Mouse (Mus musculus): ENCODE measurements around the gene Pbdc1. TPM values are rescaled to one million over a fixed set of nuclear protein-coding genes. Genes with fewer than 3 reads are reported as not detected.
A peak's percentile ranks its signal among the peaks of the same experiment; 100 is the strongest.

The Pbdc1 gene
- polyA plus RNA-seq (2012; rRNA removed) (7.3 and 10.4 TPM in 2 replicates), polyA plus RNA-seq (2014; fragmentation: Nextera tagmentation; extraction: Ambion mirVana) (32.5 and 48.1 TPM in 2 replicates)

DNA sequence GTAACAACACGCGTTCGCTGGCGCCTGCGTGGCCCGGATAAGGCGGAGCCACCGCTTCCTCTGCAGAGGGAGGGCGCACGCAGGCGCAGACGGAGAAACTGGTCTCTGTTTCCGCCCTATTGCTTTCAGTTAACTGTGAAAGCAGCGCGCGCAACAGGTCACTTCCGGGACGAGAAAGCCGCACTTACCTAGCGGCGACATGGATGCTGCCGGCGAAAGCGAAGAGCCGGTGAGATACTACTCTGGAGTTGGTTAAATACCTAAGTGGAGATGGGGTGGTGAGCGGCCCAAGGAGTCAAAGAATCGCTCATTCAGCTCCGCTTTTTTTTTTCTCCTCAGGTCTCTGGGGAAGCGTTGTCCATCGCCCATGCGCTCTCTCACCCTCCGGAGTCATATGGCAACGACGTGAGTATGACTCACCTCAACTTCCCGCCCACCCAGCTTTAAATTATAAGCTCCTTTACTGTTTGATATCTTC is at the start of gene Pbdc1:
TSS of gene Pbdc1 (plus strand) at position 142 of the 478 bp plus-strand sequence.
- TF ChIP-seq CTCF (IDR thresholded peaks at IDR 0.05; ENCODE audit: low read depth) (no peak), EP300 (IDR thresholded peaks at IDR 0.05; ENCODE audit: low read depth) (no peak)
- 1% methylated on average over 35 of the region's 35 CpGs for WGBS (ENCODE audit: insufficient replicate concordance)
- H3K27ac ChIP-seq = no peak within 1 kb of the TSS

DNA sequence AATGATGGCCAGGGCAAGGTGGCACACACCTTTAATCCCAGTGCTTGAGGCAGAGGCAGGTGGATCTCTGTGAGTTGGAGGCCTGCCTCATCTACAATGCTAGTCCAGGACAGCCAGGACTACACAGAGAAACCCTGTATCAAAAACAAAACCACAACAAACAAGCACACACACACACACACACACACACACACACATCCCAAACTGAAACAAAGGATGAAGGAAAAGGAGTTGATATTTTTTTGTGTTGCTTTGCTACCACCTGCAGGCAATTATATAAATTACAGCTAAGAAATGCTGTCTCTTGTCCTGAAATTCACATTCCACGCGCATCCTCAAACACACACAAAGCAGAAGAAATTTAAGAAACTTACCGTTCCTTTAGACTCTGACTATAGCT is 41.9 kb upstream of the Pbdc1 start:
- no peak for TF ChIP-seq EP300 (IDR thresholded peaks at IDR 0.05; ENCODE audit: low read depth)
- TF ChIP-seq CTCF (IDR thresholded peaks at IDR 0.05; ENCODE audit: low read depth) = no peak
- no peaks in the 10 kb centered on the region; the same call in 1 of the 2 replicates for H3K36me3 ChIP-seq (replicated peaks; ENCODE audit: control insufficient read depth, insufficient read depth, low read depth)
- ATAC-seq (ENCODE audit: insufficient read depth) (no peak), DNase-seq (ENCODE audit: low read depth in 3 of 3, low spot score in 3 of 3) (no peak)
- H3K27ac ChIP-seq = no peak overlapping the region
- no peaks in the 10 kb centered on the region for H3K27me3 ChIP-seq (ENCODE audit: control insufficient read depth, insufficient read depth, low read length)
- H3K9ac ChIP-seq (replicated peaks) = no peak overlapping the region
- H3K4me3 ChIP-seq (ENCODE audit: insufficient read depth in 1 of 2, low read depth in 2 of 2, low read length in 2 of 2) = no peak overlapping the region
- WGBS (ENCODE audit: insufficient replicate concordance) = 93% methylated on average over 3 of the region's 3 CpGs
- H3K9me3 ChIP-seq (ENCODE audit: control insufficient read depth, low read length) = no peaks in the 10 kb centered on the region
- no peaks in the 10 kb centered on the region for H3K4me1 ChIP-seq (replicated peaks; ENCODE audit: control insufficient read depth in 2 of 2, insufficient read depth in 2 of 2, low read length in 1 of 2)
- no peak overlapping the region for H3K4me2 ChIP-seq (ENCODE audit: low read depth)

More for the DNA sequence above, at the start of gene Pbdc1:
- peak within 1 kb of the TSS; percentile 65 for H3K9ac ChIP-seq (replicated peaks)
- H3K27me3 ChIP-seq (ENCODE audit: control insufficient read depth, insufficient read depth, low read length) = no peaks in the 10 kb centered on the region
- H3K4me1 ChIP-seq (replicated peaks; ENCODE audit: control insufficient read depth in 2 of 2, insufficient read depth in 2 of 2, low read length in 1 of 2) = peaks cover 0 to 4% of the 10 kb centered on the region in 2 experiments; a peak in 1 of 4 replicates
- peak within 1 kb of the TSS; percentile 72 to 87 for H3K4me3 ChIP-seq (ENCODE audit: insufficient read depth in 1 of 2, low read depth in 2 of 2, low read length in 2 of 2)
- peak; percentile 83 to 87 (median 84) for DNase-seq (ENCODE audit: low read depth in 3 of 3, low spot score in 3 of 3)
- no peaks in the 10 kb centered on the region for H3K9me3 ChIP-seq (ENCODE audit: control insufficient read depth, low read length)
- ATAC-seq (ENCODE audit: insufficient read depth) = peak; percentile 98
- peak within 1 kb of the TSS; percentile 71 for H3K4me2 ChIP-seq (ENCODE audit: low read depth)
- H3K36me3 ChIP-seq (replicated peaks; ENCODE audit: control insufficient read depth, insufficient read depth, low read depth) = peaks cover 5% of the 10 kb centered on the region

DNA sequence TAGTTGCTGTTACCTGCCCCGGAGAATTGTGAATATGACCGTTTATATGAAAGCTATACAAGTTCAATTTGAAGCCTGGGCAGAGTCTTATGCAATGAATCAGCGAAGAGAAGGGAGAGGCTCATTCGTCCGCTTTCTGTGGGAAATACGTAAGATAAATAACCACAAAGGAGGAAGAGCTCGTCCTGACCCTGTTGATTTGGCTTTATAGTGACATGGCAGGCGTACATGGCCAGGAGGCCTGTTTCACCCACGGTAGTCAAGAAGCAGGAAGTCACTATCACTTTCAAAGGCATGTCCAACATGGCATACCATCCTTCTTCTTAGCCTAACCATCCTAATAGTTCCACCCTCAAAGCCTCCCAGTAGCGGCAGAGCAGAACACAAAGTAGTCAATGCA is 15.3 kb upstream of the Pbdc1 start:
- Histone ChIP-seq H3K36me3 (replicated peaks; ENCODE audit: control insufficient read depth, insufficient read depth, low read depth) (peaks cover 40% of the 10 kb centered on the region), H3K9me3 (ENCODE audit: control insufficient read depth, low read length) (no peaks in the 10 kb centered on the region), H3K9ac (replicated peaks) (no peak overlapping the region), H3K4me3 (ENCODE audit: insufficient read depth in 1 of 2, low read depth in 2 of 2, low read length in 2 of 2) (no peak overlapping the region), H3K27ac (no peak overlapping the region), H3K27me3 (ENCODE audit: control insufficient read depth, insufficient read depth, low read length) (no peaks in the 10 kb centered on the region), H3K4me2 (ENCODE audit: low read depth) (no peak overlapping the region), H3K4me1 (replicated peaks; ENCODE audit: control insufficient read depth in 2 of 2, insufficient read depth in 2 of 2, low read length in 1 of 2) (peaks cover 3 to 4% of the 10 kb centered on the region in 2 experiments; a peak in 2 of 4 replicates)
- DNase-seq (ENCODE audit: low read depth in 3 of 3, low spot score in 3 of 3) (no peak), ATAC-seq (ENCODE audit: insufficient read depth) (no peak)
- TF ChIP-seq EP300 (IDR thresholded peaks at IDR 0.05; ENCODE audit: low read depth) (no peak), CTCF (IDR thresholded peaks at IDR 0.05; ENCODE audit: low read depth) (no peak)
- WGBS (ENCODE audit: insufficient replicate concordance) = 55% methylated on average over 10 of the region's 10 CpGs

DNA sequence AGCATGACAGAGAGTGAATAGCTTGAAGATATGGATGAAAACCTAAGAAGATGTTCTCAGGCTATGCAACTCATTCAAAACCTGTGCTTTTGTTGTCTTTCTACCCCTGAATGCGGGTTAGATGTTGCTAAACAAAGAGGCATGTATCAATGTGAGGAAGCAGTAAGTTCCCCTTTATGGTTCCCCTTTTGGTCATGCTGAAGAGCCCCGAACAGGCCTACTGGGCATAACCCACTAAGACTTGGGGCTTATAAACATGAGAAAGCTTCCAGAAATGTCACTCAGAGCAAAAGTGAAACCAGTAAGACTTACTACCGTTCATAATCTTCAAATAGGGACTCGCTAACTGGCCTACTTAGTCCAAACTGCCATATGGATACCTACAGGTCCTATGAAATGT is 14.8 kb upstream of the Pbdc1 start:
- Histone ChIP-seq H3K4me3 (ENCODE audit: insufficient read depth in 1 of 2, low read depth in 2 of 2, low read length in 2 of 2) (no peak overlapping the region), H3K4me2 (ENCODE audit: low read depth) (no peak overlapping the region), H3K36me3 (replicated peaks; ENCODE audit: control insufficient read depth, insufficient read depth, low read depth) (peaks cover 37% of the 10 kb centered on the region), H3K9ac (replicated peaks) (no peak overlapping the region), H3K4me1 (replicated peaks; ENCODE audit: control insufficient read depth in 2 of 2, insufficient read depth in 2 of 2, low read length in 1 of 2) (peaks cover 3 to 4% of the 10 kb centered on the region in 2 experiments; a peak in 2 of 4 replicates), H3K27ac (no peak overlapping the region), H3K27me3 (ENCODE audit: control insufficient read depth, insufficient read depth, low read length) (no peaks in the 10 kb centered on the region), H3K9me3 (ENCODE audit: control insufficient read depth, low read length) (no peaks in the 10 kb centered on the region)
- 28% methylated on average over 4 of the region's 4 CpGs for WGBS (ENCODE audit: insufficient replicate concordance)
- no peak for ATAC-seq (ENCODE audit: insufficient read depth)
- peak in 1 of 3 experiments; percentile 9 for DNase-seq (ENCODE audit: low read depth in 3 of 3, low spot score in 3 of 3)
- no peak for TF ChIP-seq EP300 (IDR thresholded peaks at IDR 0.05; ENCODE audit: low read depth)
- no peak for TF ChIP-seq CTCF (IDR thresholded peaks at IDR 0.05; ENCODE audit: low read depth)

DNA sequence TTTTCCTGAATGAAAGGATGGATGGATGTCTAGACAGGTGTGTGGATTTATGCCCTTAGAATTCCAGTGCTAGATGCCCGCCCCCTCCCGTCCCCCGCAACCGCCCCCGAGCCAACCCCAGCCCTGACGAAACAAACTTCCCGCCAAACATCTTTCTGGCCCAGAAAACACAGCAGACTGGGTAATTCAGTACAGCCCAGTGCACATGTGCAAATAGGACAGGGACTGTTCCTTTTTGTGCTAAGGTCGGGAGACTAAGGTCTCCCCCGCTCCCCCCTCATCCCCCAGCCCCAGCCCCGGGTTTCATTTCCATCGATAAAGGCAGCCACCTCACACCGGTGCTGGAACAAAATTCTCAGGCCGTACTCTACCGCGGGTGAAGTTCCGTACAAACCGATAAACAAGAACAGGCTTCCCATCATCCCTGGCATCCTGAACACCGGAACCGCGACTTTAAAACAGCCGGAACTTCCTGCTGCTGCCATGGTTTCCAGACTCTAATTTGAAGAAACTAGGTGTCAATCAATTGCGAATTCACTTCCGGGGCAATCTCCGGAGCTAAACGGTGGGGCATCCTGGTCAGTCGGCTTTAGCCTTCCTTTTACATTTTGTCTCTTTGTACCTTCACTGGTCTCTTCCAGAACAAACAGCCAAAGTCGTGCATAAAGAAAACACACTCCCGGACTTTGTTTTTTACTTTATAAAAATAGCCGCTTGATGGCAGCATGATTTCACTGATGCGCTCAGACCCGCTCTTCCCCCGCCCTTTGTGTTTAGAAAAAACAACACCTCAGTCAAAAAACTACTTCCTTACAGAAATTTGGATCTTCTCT is 9.7 kb upstream of the Pbdc1 start:
- under 1% methylated on average over 32 of the region's 32 CpGs for WGBS (ENCODE audit: insufficient replicate concordance)

More for the DNA sequence above, 9.7 kb upstream of the Pbdc1 start:
- peaks cover 22% of the 10 kb centered on the region for H3K36me3 ChIP-seq (replicated peaks; ENCODE audit: control insufficient read depth, insufficient read depth, low read depth)
- no peaks in the 10 kb centered on the region for H3K27me3 ChIP-seq (ENCODE audit: control insufficient read depth, insufficient read depth, low read length)
- peak overlapping the region; percentile 81 for H3K9ac ChIP-seq (replicated peaks)
- peak overlapping the region; percentile 73 for H3K4me2 ChIP-seq (ENCODE audit: low read depth)
- TF ChIP-seq EP300 (IDR thresholded peaks at IDR 0.05; ENCODE audit: low read depth) (no peak), CTCF (IDR thresholded peaks at IDR 0.05; ENCODE audit: low read depth) (peak; percentile 40)
- peaks cover 3 to 4% of the 10 kb centered on the region in 2 experiments; a peak in 2 of 4 replicates for H3K4me1 ChIP-seq (replicated peaks; ENCODE audit: control insufficient read depth in 2 of 2, insufficient read depth in 2 of 2, low read length in 1 of 2)
- peak; percentile 78 to 85 (median 80) for DNase-seq (ENCODE audit: low read depth in 3 of 3, low spot score in 3 of 3)
- peak; percentile 93 for ATAC-seq (ENCODE audit: insufficient read depth)
- H3K27ac ChIP-seq = peak overlapping the region; percentile 78
- H3K4me3 ChIP-seq (ENCODE audit: insufficient read depth in 1 of 2, low read depth in 2 of 2, low read length in 2 of 2) = peak overlapping the region; percentile 78 to 86
- no peaks in the 10 kb centered on the region for H3K9me3 ChIP-seq (ENCODE audit: control insufficient read depth, low read length)

Data from liver, embryonic 14.5 days (tissue).